Mouse (Mus musculus) lung, postnatal 0 days (tissue): ENCODE results near the gene Myo1b. TPM values are rescaled to one million over a fixed set of nuclear protein-coding genes. Genes with fewer than 3 reads are reported as not detected.

Experiments
- ATAC-seq: fragments of 200-750 bp; cut with Nextera tagmentation; 2 replicates; pipeline ENCODE4 v1.8.0; 2017; ENCODE audit warnings: moderate library complexity
- DNase-seq: peaks from one replicate; pipeline ENCODE4 v3.0.0-alpha.2; 2016; ENCODE audit warnings: low spot score
- H3K27ac ChIP-seq: fragments of 300-500 bp; sonication (generic); 2 replicates; pipeline ENCODE4 v1.5.1; 2014; ENCODE audit warnings: antibody characterized with exemption, mild to moderate bottlenecking, low read length, mixed read lengths
- H3K27me3 ChIP-seq: fragments of 300-500 bp; sonication (generic); replicated peaks from 2 replicates; pipeline ENCODE4 v1.6.1; 2014; ENCODE audit warnings: low read length, mixed read lengths; ENCODE audit not compliant: insufficient read depth
- H3K36me3 ChIP-seq: fragments of 300-500 bp; sonication (generic); 2 replicates; pipeline ENCODE4 v1.6.1; 2014; ENCODE audit warnings: low read length, mixed read lengths; ENCODE audit not compliant: insufficient read depth
- H3K4me1 ChIP-seq: fragments of 300-500 bp; sonication (generic); 2 replicates; pipeline ENCODE4 v1.6.1; 2014; ENCODE audit warnings: antibody characterized with exemption, low read depth, low read length, mixed read lengths; ENCODE audit not compliant: insufficient read depth
- H3K4me2 ChIP-seq: fragments of 300-500 bp; sonication (generic); replicated peaks from 2 replicates; pipeline ENCODE4 v1.6.1; 2014; ENCODE audit warnings: low read depth, mild to moderate bottlenecking, low read length, moderate library complexity, mixed read lengths
- H3K4me3 ChIP-seq: fragments of 300-500 bp; sonication (generic); 2 replicates; pipeline ENCODE4 v1.5.1; 2014; ENCODE audit warnings: low read depth, low read length
- H3K9ac ChIP-seq: fragments of 300-500 bp; sonication (generic); replicated peaks from 2 replicates; pipeline ENCODE4 v1.6.1; 2014; ENCODE audit warnings: low read depth, mild to moderate bottlenecking
- H3K9me3 ChIP-seq: fragments of 300-500 bp; sonication (generic); 2 replicates; pipeline ENCODE4 v1.6.1; 2016; ENCODE audit warnings: low read length, mixed read lengths
- CTCF ChIP-seq: IDR thresholded peaks from 2 replicates; pipeline ENCODE4 v1.5.1; 2016; ENCODE audit warnings: antibody characterized with exemption, mild to moderate bottlenecking
- EP300 ChIP-seq: IDR thresholded peaks from 2 replicates; pipeline ENCODE4 v1.6.1; 2016; ENCODE audit warnings: antibody characterized with exemption, mild to moderate bottlenecking, control low read depth
- WGBS: fragments of 180-500 bp; shearing (Covaris S2); extraction: QIAGEN DNeasy Blood & Tissue Kit; methylation state at CpG from one replicate; pipeline ENCODE4 v1.1.7; 2014; 5-methylcytosine and 5-hydroxymethylcytosine counted together
- polyA plus RNA-seq: library from polyadenylated mRNA; unstranded; fragments of >200 nt; fragmentation: Nextera tagmentation; extraction: Ambion mirVana; gene quantifications from 2 replicates; pipeline ENCODE4 v1.2.1, GENCODE M21; 2015

Gene Myo1b
- polyA plus RNA-seq, 1 experiment from 2014 or later = 108 TPM

DNA sequence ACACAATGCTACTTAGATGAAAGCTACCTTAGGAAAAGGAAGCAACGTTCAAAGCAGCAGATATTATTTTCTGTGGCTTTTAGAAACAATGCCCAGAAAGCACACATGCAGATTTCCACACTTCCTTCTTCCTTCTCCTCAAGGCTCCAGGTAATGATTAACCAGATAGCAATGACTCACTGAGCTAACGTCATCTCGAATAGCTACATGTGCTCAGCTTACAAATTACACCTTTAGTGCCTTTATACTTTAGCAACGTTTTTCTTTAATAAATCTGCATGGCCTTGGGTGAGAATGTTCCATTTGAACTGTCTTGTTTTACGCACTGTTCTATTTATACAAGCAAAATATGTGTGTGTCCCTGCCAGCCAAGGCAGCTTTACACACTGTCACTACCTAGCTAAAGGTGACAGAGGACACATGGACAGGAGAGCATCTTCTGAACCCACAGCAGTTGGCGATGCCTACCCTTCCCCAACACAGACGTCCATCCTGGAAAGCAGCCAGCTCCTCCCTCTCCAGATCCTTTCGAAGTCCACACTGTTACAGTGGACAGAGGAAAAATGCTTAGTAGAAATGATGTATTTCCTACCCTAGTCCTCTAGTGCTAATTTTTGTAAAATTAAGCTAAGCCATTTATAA lies 66.2 kb downstream of the Myo1b start:
- H3K9me3 ChIP-seq = no peaks in the 10 kb centered on the region

DNA sequence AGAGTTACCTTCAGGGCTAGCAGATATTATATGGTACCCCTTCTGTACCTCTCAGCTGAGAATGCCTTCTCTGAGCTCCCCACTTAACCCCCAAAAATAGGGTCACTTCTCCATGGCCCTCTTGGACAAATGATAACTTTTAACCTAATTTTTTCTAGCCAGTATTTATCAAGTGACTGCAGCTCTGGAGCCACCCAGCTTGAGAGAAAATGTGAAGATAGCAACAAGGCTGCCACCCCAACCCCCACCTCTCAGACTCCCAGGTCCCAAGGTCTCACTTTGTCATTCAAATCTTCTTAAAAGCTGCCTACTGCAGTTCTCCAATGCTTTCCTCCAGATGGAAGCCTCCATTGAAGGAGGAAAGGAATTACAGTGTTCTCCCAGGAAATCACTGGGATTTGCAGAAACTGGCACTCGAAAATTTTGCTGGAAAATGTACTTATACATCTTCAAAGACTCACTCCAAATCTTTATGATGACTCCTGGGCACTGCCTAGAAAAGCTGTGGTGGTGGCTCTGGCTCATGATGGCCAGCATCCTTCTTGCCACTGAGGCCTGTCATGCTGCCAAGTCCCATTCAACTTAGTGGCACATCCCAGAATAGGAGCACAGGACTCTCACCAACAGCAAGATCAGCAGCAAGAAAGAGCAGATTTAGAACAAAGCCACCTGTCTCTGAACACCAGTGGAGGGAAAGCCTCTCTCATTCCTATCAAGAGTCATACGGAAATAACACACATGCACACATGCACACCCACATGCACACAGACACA lies 70.4 kb downstream of the Myo1b start:
- no peaks in the 10 kb centered on the region for H3K36me3 ChIP-seq
- no peaks in the 10 kb centered on the region for H3K9me3 ChIP-seq
- no peak for ATAC-seq
- H3K4me2 ChIP-seq = no peak overlapping the region
- peaks cover 7% of the 10 kb centered on the region; the same call in 1 of the 2 replicates for H3K4me1 ChIP-seq
- no peaks in the 10 kb centered on the region for H3K27me3 ChIP-seq
- H3K4me3 ChIP-seq = no peak overlapping the region
- H3K9ac ChIP-seq = no peak overlapping the region
- TF ChIP-seq CTCF (no peak), EP300 (no peak)
- WGBS = 77% methylated on average over 2 of the region's 2 CpGs
- DNase-seq = no peak
- H3K27ac ChIP-seq = no peak overlapping the region

More for the DNA sequence above, 66.2 kb downstream of the Myo1b start:
- Histone ChIP-seq H3K4me3 (no peak overlapping the region), H3K4me2 (no peak overlapping the region), H3K36me3 (no peaks in the 10 kb centered on the region), H3K27ac (peak overlapping the region; percentile 44), H3K27me3 (no peaks in the 10 kb centered on the region), H3K9ac (no peak overlapping the region), H3K4me1 (peaks cover 9% of the 10 kb centered on the region; the same call in 1 of the 2 replicates)
- TF ChIP-seq CTCF = no peak
- peak; percentile 56; the same call in 1 of the 2 replicates for TF ChIP-seq EP300
- DNase-seq (peak; percentile 89), ATAC-seq (peak; percentile 79)
- WGBS = 24% methylated on average over 8 of the region's 8 CpGs

DNA sequence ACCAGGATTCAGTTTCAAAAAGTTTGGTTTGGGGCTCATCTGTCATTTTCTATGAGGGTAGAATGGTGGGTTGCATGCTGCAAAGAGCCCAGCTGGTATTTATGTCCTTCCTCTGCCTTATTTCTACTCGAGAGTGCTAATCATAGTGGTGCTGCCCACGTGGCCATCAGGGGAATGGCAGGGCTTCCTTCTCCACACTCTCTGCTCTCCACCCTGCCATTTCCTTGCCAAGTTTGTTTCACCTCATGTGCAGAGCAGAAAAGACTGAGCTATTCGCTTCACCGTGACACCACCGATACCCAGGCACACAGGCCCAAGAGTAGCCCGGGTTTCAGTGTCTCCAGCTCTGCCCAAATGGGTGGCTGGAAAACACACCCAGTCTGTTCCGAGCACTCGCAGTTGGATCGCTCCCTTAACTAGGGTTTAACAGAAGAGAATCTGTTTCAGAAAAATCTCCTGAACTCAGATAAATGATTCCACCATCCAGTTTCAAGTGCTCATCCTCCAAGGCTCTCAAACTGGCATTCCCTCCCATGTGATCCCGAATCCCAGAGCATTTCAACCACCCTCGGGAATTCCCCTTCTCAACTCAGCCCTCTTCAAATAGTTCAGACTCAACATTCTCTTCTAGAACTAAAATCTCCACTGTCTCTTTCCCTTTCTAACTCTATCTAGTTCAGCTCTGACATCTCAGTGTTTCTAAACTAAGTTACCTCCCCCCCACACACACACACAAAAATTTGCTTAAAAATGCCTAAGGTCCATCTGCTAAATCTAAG lies 77.8 kb downstream of the Myo1b start:
- no peak overlapping the region for H3K9ac ChIP-seq
- no peaks in the 10 kb centered on the region for H3K9me3 ChIP-seq
- peak; percentile 70 for ATAC-seq
- peak; percentile 61 for TF ChIP-seq CTCF
- no peak for TF ChIP-seq EP300
- no peak overlapping the region for H3K4me3 ChIP-seq
- no peaks in the 10 kb centered on the region for H3K27me3 ChIP-seq
- no peak overlapping the region for H3K27ac ChIP-seq
- no peaks in the 10 kb centered on the region for H3K36me3 ChIP-seq
- peaks cover 8% of the 10 kb centered on the region for H3K4me1 ChIP-seq
- 52% methylated on average over 11 of the region's 11 CpGs for WGBS
- H3K4me2 ChIP-seq = no peak overlapping the region
- DNase-seq = peak; percentile 46

DNA sequence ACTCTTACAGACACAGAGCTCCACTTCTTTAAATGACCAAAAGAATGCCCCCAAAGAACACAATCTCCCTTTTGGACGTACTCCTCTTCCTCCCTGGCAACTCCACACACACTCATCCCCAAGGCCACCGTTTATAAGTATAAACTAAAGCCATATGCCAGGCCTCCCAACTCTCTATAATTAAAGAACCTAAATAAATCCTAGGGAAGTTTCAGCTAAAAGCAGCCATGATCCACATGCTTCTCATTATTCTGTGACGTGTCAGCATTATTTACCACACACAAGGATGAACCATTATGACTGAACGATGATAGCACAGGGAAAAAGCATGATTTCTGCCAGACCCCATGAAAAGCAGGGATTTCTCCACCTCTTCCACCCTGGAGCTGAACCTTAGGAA lies 78.6 kb downstream of the Myo1b start:
- 44% methylated on average over 4 of the region's 4 CpGs for WGBS
- H3K4me1 ChIP-seq = peaks cover 7% of the 10 kb centered on the region
- no peak for DNase-seq
- no peak for TF ChIP-seq EP300
- TF ChIP-seq CTCF = no peak
- no peak overlapping the region for H3K9ac ChIP-seq
- no peak overlapping the region for H3K27ac ChIP-seq
- no peak for ATAC-seq
- H3K27me3 ChIP-seq = no peaks in the 10 kb centered on the region
- no peak overlapping the region for H3K4me3 ChIP-seq
- H3K36me3 ChIP-seq = no peaks in the 10 kb centered on the region
- no peak overlapping the region for H3K4me2 ChIP-seq
- H3K9me3 ChIP-seq = no peaks in the 10 kb centered on the region

DNA sequence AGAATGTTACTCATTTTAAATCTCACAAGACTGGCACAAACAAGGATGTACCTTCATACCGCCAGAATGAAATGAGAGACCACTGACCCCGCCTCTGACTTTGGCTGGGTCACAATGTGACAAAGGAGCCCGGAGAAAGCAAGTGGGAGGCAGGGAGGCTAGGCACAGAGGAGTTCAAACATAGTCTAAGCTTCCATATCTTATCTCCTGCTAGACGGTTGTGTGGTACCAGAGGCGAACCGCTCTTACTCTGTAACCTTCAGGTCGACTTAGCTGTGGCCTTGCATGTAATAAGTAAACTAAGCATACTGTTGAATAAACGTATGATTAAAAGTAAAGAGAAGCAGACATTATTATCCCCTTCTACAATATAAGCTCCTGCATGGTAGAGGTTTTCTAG lies 80.1 kb downstream of the Myo1b start:
- 52% methylated on average over 8 of the region's 8 CpGs for WGBS
- Histone ChIP-seq H3K36me3 (no peaks in the 10 kb centered on the region), H3K9ac (no peak overlapping the region), H3K4me1 (peaks cover 5% of the 10 kb centered on the region), H3K4me2 (no peak overlapping the region), H3K9me3 (no peaks in the 10 kb centered on the region), H3K27ac (no peak overlapping the region), H3K27me3 (no peaks in the 10 kb centered on the region), H3K4me3 (no peak overlapping the region)
- DNase-seq (no peak), ATAC-seq (no peak)
- no peak for TF ChIP-seq EP300
- no peak for TF ChIP-seq CTCF

DNA sequence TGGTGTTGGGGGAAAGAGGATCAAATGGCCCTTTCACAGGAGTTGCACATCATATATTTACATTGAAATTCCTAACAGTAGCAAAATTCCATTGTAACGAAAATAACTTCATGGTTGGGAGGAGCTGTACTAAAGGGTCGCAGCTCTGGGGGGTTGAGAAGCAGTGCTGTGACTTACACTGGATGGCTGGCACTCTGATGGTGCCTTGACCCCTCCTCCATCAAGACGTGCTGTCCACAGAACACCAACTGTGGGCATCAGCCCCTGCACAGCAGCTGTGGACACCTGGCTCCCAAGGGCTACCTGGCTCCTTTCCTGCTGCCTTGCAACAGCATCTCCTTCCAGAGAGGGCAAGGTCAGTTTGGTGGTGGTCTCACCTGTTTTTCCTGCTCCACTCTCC lies 81.8 kb downstream of the Myo1b start:
- Histone ChIP-seq H3K27ac (no peak overlapping the region), H3K27me3 (no peaks in the 10 kb centered on the region), H3K36me3 (no peaks in the 10 kb centered on the region), H3K4me1 (peaks cover 5% of the 10 kb centered on the region), H3K9ac (no peak overlapping the region), H3K4me3 (no peak overlapping the region), H3K4me2 (no peak overlapping the region), H3K9me3 (no peaks in the 10 kb centered on the region)
- 59% methylated on average over 3 of the region's 3 CpGs for WGBS
- DNase-seq (no peak), ATAC-seq (no peak)
- TF ChIP-seq CTCF (no peak), EP300 (no peak)
